Mouse (Mus musculus): ENCODE data around the gene Sacm1l. TPM values are rescaled to one million over a fixed set of nuclear protein-coding genes. Genes with fewer than 3 reads are reported as not detected.

Sacm1l gene
- polyA plus RNA-seq, 1 experiment from 2014 or later, result 48.2 TPM

DNA sequence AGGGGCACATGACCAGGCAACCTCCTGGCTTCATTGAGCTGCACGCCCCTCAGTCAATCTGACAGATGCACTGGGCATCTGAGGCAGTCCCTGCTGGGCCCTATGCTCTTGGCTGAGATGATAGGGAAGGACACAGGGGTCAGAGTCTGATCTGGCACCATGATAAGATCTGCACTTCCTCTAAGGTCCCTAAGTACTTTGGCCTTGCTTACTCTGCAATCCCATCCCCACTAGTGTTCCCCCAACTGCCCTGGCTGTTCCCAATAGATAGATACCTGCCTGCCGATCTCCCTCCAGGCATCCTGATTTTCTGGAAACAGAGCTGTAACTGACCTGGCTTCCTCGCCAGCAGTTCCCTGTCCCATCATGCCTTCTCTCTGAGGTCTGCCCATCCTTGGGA lies 42.9 kb upstream of the Sacm1l start:
- Histone ChIP-seq H3K9ac (ENCODE audit: low read length) (no peak overlapping the region), H3K27ac (replicated peaks in 1 of 2; ENCODE audit: control insufficient read depth in 1 of 2, insufficient read depth in 1 of 2, low read depth in 2 of 2, low read length in 2 of 2) (no peak overlapping the region), H3K4me1 (ENCODE audit: control insufficient read depth in 2 of 2, insufficient read depth in 2 of 2, low read length in 2 of 2) (peaks cover 38 to 74% of the 10 kb centered on the region in 2 experiments)

GRCm38 (mm10) chr9:123489073-123489472 lies 40.5 kb upstream of the Sacm1l start:
- no peak overlapping the region for H3K9ac ChIP-seq (ENCODE audit: low read length)
- no peak for ATAC-seq (ENCODE audit: insufficient number of reproducible peaks, insufficient read depth, low FRiP score, low read depth)
- no peak overlapping the region for H3K4me2 ChIP-seq (ENCODE audit: low read length)
- peaks cover 34% of the 10 kb centered on the region for H3K36me3 ChIP-seq (ENCODE audit: control insufficient read depth, insufficient read depth, low read length)
- no peaks in the 10 kb centered on the region for H3K9me3 ChIP-seq (ENCODE audit: control insufficient read depth, low read length)
- H3K27ac ChIP-seq (replicated peaks in 1 of 2; ENCODE audit: control insufficient read depth in 1 of 2, insufficient read depth in 1 of 2, low read depth in 2 of 2, low read length in 2 of 2), result peak overlapping the region in 1 of 2 experiments; percentile 84; a peak in 1 of 4 replicates
- WGBS, result 37% methylated on average over 2 of the region's 2 CpGs
- no peaks in the 10 kb centered on the region for H3K27me3 ChIP-seq (ENCODE audit: control insufficient read depth, insufficient read depth, low read length)
- H3K4me3 ChIP-seq (ENCODE audit: control insufficient read depth in 1 of 2, insufficient read depth in 1 of 2, low read depth in 1 of 2, low read length in 2 of 2), result no peak overlapping the region
- H3K4me1 ChIP-seq (ENCODE audit: control insufficient read depth in 2 of 2, insufficient read depth in 2 of 2, low read length in 2 of 2), result peaks cover 37 to 66% of the 10 kb centered on the region in 2 experiments

More for the DNA sequence above, 42.9 kb upstream of the Sacm1l start:
- Histone ChIP-seq H3K4me3 (ENCODE audit: control insufficient read depth in 1 of 2, insufficient read depth in 1 of 2, low read depth in 1 of 2, low read length in 2 of 2) (no peak overlapping the region), H3K36me3 (ENCODE audit: control insufficient read depth, insufficient read depth, low read length) (peaks cover 53% of the 10 kb centered on the region), H3K27me3 (ENCODE audit: control insufficient read depth, insufficient read depth, low read length) (no peaks in the 10 kb centered on the region), H3K9me3 (ENCODE audit: control insufficient read depth, low read length) (no peaks in the 10 kb centered on the region), H3K4me2 (ENCODE audit: low read length) (no peak overlapping the region)
- no peak for ATAC-seq (ENCODE audit: insufficient number of reproducible peaks, insufficient read depth, low FRiP score, low read depth)
- 71% methylated on average over 3 of the region's 3 CpGs for WGBS

GRCm38 (mm10) chr9:123489727-123490343 lies 39.7 kb upstream of the Sacm1l start:
- WGBS, result 62% methylated on average over 9 of the region's 9 CpGs
- peaks cover 28% of the 10 kb centered on the region for H3K36me3 ChIP-seq (ENCODE audit: control insufficient read depth, insufficient read depth, low read length)
- H3K9ac ChIP-seq (ENCODE audit: low read length), result peak overlapping the region; percentile 51; the same call in 1 of the 2 replicates
- no peaks in the 10 kb centered on the region for H3K27me3 ChIP-seq (ENCODE audit: control insufficient read depth, insufficient read depth, low read length)
- H3K27ac ChIP-seq (replicated peaks in 1 of 2; ENCODE audit: control insufficient read depth in 1 of 2, insufficient read depth in 1 of 2, low read depth in 2 of 2, low read length in 2 of 2), result peak overlapping the region; percentile 21 to 84; a peak in 3 of 4 replicates
- ATAC-seq (ENCODE audit: insufficient number of reproducible peaks, insufficient read depth, low FRiP score, low read depth), result no peak
- H3K9me3 ChIP-seq (ENCODE audit: control insufficient read depth, low read length), result no peaks in the 10 kb centered on the region
- no peak overlapping the region for H3K4me2 ChIP-seq (ENCODE audit: low read length)
- no peak overlapping the region for H3K4me3 ChIP-seq (ENCODE audit: control insufficient read depth in 1 of 2, insufficient read depth in 1 of 2, low read depth in 1 of 2, low read length in 2 of 2)
- H3K4me1 ChIP-seq (ENCODE audit: control insufficient read depth in 2 of 2, insufficient read depth in 2 of 2, low read length in 2 of 2), result peaks cover 35 to 58% of the 10 kb centered on the region in 2 experiments

DNA sequence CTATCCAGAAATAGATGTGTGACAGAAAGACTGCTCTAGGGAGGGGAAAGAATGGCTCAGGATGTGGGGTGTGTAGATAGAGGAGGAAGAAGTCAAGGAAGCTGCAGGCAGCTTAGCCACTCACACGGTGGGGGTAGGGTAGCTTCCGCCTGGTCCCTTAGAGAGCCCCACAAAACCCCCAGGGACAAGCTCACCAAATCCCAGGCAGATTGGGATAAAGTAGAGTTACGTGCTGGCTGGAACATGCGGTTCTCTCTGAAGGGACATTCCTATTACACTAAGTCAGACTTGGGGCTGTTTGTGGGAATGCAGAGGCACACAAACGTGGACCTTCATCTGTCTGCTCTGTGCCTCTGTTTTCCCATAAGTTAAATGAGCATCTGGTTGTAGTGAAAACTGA lies 38.6 kb upstream of the Sacm1l start:
- no peaks in the 10 kb centered on the region for H3K9me3 ChIP-seq (ENCODE audit: control insufficient read depth, low read length)
- peak overlapping the region; percentile 38 for H3K4me2 ChIP-seq (ENCODE audit: low read length)
- peaks cover 35 to 64% of the 10 kb centered on the region in 2 experiments for H3K4me1 ChIP-seq (ENCODE audit: control insufficient read depth in 2 of 2, insufficient read depth in 2 of 2, low read length in 2 of 2)
- H3K9ac ChIP-seq (ENCODE audit: low read length), result peak overlapping the region; percentile 21; the same call in 1 of the 2 replicates
- no peak overlapping the region for H3K4me3 ChIP-seq (ENCODE audit: control insufficient read depth in 1 of 2, insufficient read depth in 1 of 2, low read depth in 1 of 2, low read length in 2 of 2)
- WGBS, result 13% methylated on average over 5 of the region's 5 CpGs
- ATAC-seq (ENCODE audit: insufficient number of reproducible peaks, insufficient read depth, low FRiP score, low read depth), result peak; percentile 49; the same call in 1 of the 2 replicates
- peak overlapping the region; percentile 76 to 84 for H3K27ac ChIP-seq (replicated peaks in 1 of 2; ENCODE audit: control insufficient read depth in 1 of 2, insufficient read depth in 1 of 2, low read depth in 2 of 2, low read length in 2 of 2)
- H3K27me3 ChIP-seq (ENCODE audit: control insufficient read depth, insufficient read depth, low read length), result no peaks in the 10 kb centered on the region
- H3K36me3 ChIP-seq (ENCODE audit: control insufficient read depth, insufficient read depth, low read length), result peaks cover 18% of the 10 kb centered on the region

DNA sequence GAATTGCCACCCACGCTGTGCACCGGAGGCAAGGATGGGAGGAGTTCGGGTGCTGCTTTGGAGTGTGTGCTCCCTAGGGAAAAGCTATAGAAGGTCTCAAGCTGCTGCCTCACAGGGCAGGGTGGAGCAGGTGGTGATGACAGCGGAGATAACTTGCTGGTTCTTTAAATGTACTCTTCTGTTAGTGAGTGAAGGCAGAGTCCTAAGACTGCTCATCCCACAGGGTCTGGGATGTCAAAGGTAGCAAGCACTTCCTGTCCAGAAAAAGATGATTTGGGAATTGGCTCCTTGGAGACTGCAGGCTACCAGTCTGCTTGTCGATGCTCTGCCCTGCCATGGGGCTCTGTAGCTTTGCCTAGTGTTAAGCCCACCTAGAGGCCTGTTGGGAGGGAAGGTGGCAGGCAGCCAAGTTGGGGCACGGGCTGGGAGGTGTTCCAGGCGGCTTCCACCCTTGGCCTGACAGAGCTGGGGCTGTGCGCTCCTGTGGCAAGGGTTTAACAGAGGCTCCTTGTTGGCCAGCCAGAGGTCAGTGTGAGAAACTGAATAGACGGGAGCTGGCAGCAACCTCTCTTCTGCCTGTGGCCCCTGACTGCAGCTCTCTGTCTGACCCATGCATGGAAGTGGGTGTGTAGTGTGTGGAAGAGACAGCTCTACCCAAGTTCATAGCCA lies 37.5 kb upstream of the Sacm1l start:
- Histone ChIP-seq H3K4me3 (ENCODE audit: control insufficient read depth in 1 of 2, insufficient read depth in 1 of 2, low read depth in 1 of 2, low read length in 2 of 2) (no peak overlapping the region), H3K9me3 (ENCODE audit: control insufficient read depth, low read length) (no peaks in the 10 kb centered on the region), H3K4me1 (ENCODE audit: control insufficient read depth in 2 of 2, insufficient read depth in 2 of 2, low read length in 2 of 2) (peaks cover 38 to 69% of the 10 kb centered on the region in 2 experiments), H3K4me2 (ENCODE audit: low read length) (peak overlapping the region; percentile 32), H3K36me3 (ENCODE audit: control insufficient read depth, insufficient read depth, low read length) (peaks cover 8% of the 10 kb centered on the region), H3K27me3 (ENCODE audit: control insufficient read depth, insufficient read depth, low read length) (no peaks in the 10 kb centered on the region), H3K27ac (replicated peaks in 1 of 2; ENCODE audit: control insufficient read depth in 1 of 2, insufficient read depth in 1 of 2, low read depth in 2 of 2, low read length in 2 of 2) (peak overlapping the region; percentile 75 to 78), H3K9ac (ENCODE audit: low read length) (peak overlapping the region; percentile 35; the same call in 1 of the 2 replicates)
- peak; percentile 86 for ATAC-seq (ENCODE audit: insufficient number of reproducible peaks, insufficient read depth, low FRiP score, low read depth)
- 31% methylated on average over 9 of the region's 9 CpGs for WGBS

DNA sequence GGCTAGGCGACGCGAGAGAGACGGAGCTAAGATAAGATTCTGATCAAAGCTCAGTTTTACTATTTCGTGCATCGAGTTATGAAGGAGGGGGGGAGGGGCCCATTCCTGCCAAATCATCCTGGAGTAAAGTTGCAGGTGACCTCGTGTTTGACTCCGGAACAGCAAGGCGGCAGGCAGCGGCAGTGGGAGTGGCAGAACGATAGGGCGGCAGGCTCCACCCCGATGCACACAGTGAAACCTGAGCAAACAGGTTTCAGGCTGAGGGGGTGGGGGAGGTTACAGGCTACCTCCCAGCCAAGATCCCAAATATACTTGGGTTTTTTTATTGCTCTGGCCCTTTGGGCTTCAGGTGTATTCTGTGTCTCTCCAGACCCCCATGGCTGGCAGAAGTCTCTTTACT lies 32.9 kb upstream of the Sacm1l start:
- no peak overlapping the region; the same call in 1 of the 2 replicates for H3K9ac ChIP-seq (ENCODE audit: low read length)
- no peaks in the 10 kb centered on the region for H3K27me3 ChIP-seq (ENCODE audit: control insufficient read depth, insufficient read depth, low read length)
- no peaks in the 10 kb centered on the region for H3K9me3 ChIP-seq (ENCODE audit: control insufficient read depth, low read length)
- H3K4me1 ChIP-seq (ENCODE audit: control insufficient read depth in 2 of 2, insufficient read depth in 2 of 2, low read length in 2 of 2), result peaks cover 17 to 38% of the 10 kb centered on the region in 2 experiments
- WGBS, result 11% methylated on average over 13 of the region's 13 CpGs
- ATAC-seq (ENCODE audit: insufficient number of reproducible peaks, insufficient read depth, low FRiP score, low read depth), result no peak
- peak overlapping the region in 1 of 2 experiments; percentile 7; a peak in 1 of 4 replicates for H3K4me3 ChIP-seq (ENCODE audit: control insufficient read depth in 1 of 2, insufficient read depth in 1 of 2, low read depth in 1 of 2, low read length in 2 of 2)
- no peak overlapping the region for H3K27ac ChIP-seq (replicated peaks in 1 of 2; ENCODE audit: control insufficient read depth in 1 of 2, insufficient read depth in 1 of 2, low read depth in 2 of 2, low read length in 2 of 2)
- peaks cover 10% of the 10 kb centered on the region for H3K36me3 ChIP-seq (ENCODE audit: control insufficient read depth, insufficient read depth, low read length)
- H3K4me2 ChIP-seq (ENCODE audit: low read length), result peak overlapping the region; percentile 54

DNA sequence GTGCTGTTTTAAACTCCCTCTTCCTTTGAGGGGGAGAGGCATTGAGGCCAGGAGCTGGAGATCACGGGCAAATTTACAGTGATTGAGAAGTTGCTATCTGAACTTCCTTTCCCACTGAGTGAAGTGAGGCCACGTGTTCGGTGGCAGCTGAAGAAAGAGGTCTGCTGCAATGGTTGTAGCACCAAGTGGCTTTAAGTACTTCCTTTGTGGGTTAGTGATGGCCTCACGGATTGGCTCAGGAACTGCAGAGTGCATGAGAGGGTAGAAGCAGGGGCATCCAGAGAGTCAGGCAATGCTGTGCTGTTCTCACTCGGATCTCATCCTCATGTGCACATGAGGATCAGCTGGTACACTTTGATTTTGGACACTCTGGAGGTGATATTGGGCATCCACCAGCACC lies 31.7 kb upstream of the Sacm1l start:
- no peak overlapping the region for H3K9ac ChIP-seq (ENCODE audit: low read length)
- H3K4me1 ChIP-seq (ENCODE audit: control insufficient read depth in 2 of 2, insufficient read depth in 2 of 2, low read length in 2 of 2), result peaks cover 6 to 26% of the 10 kb centered on the region in 2 experiments; a peak in 3 of 4 replicates
- 34% methylated on average over 5 of the region's 5 CpGs for whole genome bisulfite sequencing
- no peaks in the 10 kb centered on the region for H3K27me3 ChIP-seq (ENCODE audit: control insufficient read depth, insufficient read depth, low read length)
- H3K36me3 ChIP-seq (ENCODE audit: control insufficient read depth, insufficient read depth, low read length), result peaks cover 18% of the 10 kb centered on the region
- H3K4me2 ChIP-seq (ENCODE audit: low read length), result no peak overlapping the region
- no peak overlapping the region for H3K27ac ChIP-seq (replicated peaks in 1 of 2; ENCODE audit: control insufficient read depth in 1 of 2, insufficient read depth in 1 of 2, low read depth in 2 of 2, low read length in 2 of 2)
- H3K4me3 ChIP-seq (ENCODE audit: control insufficient read depth in 1 of 2, insufficient read depth in 1 of 2, low read depth in 1 of 2, low read length in 2 of 2), result no peak overlapping the region
- no peak for ATAC-seq (ENCODE audit: insufficient number of reproducible peaks, insufficient read depth, low FRiP score, low read depth)
- H3K9me3 ChIP-seq (ENCODE audit: control insufficient read depth, low read length), result no peaks in the 10 kb centered on the region

Data from heart, embryonic 14.5 days (tissue).